Mouse (Mus musculus): ENCODE data around the gene Furin. TPM values are rescaled to one million over a fixed set of nuclear protein-coding genes. Genes with fewer than 3 reads are reported as not detected.

Gene Furin
- polyA plus RNA-seq, 1 experiment from 2014 or later, result 8.7 TPM

- Histone ChIP-seq H3K9ac (ENCODE audit: low read length) (no peak overlapping the region), H3K4me3 (replicated peaks; ENCODE audit: low read length) (no peak overlapping the region), H3K27ac (ENCODE audit: low read length) (no peak overlapping the region), H3K36me3 (ENCODE audit: control insufficient read depth, insufficient read depth, low read length) (peaks cover 18% of the 10 kb centered on the region), H3K4me1 (ENCODE audit: control insufficient read depth, insufficient read depth, low read length) (peaks cover 21% of the 10 kb centered on the region), H3K27me3 (ENCODE audit: control insufficient read depth, insufficient read depth, low read length) (no peaks in the 10 kb centered on the region), H3K9me3 (replicated peaks; ENCODE audit: control insufficient read depth, low read length) (no peaks in the 10 kb centered on the region), H3K4me2 (ENCODE audit: low read depth, low read length) (no peak overlapping the region)
- 95% methylated on average over 7 of the region's 7 CpGs for WGBS
- ATAC-seq (ENCODE audit: insufficient read depth, low FRiP score), result no peak
Measured at GRCm38 (mm10) chr7:80367232-80367631, 38.0 kb downstream of the Furin start.

- H3K4me3 ChIP-seq (replicated peaks; ENCODE audit: low read length), result no peak overlapping the region
- H3K27me3 ChIP-seq (ENCODE audit: control insufficient read depth, insufficient read depth, low read length), result no peaks in the 10 kb centered on the region
- 66% methylated on average over 2 of the region's 2 CpGs for WGBS
- no peaks in the 10 kb centered on the region for H3K9me3 ChIP-seq (replicated peaks; ENCODE audit: control insufficient read depth, low read length)
- peaks cover 20% of the 10 kb centered on the region for H3K36me3 ChIP-seq (ENCODE audit: control insufficient read depth, insufficient read depth, low read length)
- H3K27ac ChIP-seq (ENCODE audit: low read length), result no peak overlapping the region
- ATAC-seq (ENCODE audit: insufficient read depth, low FRiP score), result no peak
- peaks cover 21% of the 10 kb centered on the region for H3K4me1 ChIP-seq (ENCODE audit: control insufficient read depth, insufficient read depth, low read length)
- H3K4me2 ChIP-seq (ENCODE audit: low read depth, low read length), result no peak overlapping the region
- H3K9ac ChIP-seq (ENCODE audit: low read length), result no peak overlapping the region
Measured at GRCm38 (mm10) chr7:80365759-80366158, 39.5 kb downstream of the Furin start.

GRCm38 (mm10) chr7:80360435-80360834 is 44.8 kb downstream of the Furin start:
- WGBS, result 49% methylated on average over 3 of the region's 3 CpGs
- no peaks in the 10 kb centered on the region for H3K27me3 ChIP-seq (ENCODE audit: control insufficient read depth, insufficient read depth, low read length)
- H3K36me3 ChIP-seq (ENCODE audit: control insufficient read depth, insufficient read depth, low read length), result peaks cover 14% of the 10 kb centered on the region
- no peaks in the 10 kb centered on the region for H3K4me1 ChIP-seq (ENCODE audit: control insufficient read depth, insufficient read depth, low read length)
- no peak overlapping the region for H3K4me2 ChIP-seq (ENCODE audit: low read depth, low read length)
- no peaks in the 10 kb centered on the region for H3K9me3 ChIP-seq (replicated peaks; ENCODE audit: control insufficient read depth, low read length)
- ATAC-seq (ENCODE audit: insufficient read depth, low FRiP score), result no peak
- no peak overlapping the region for H3K9ac ChIP-seq (ENCODE audit: low read length)
- H3K4me3 ChIP-seq (replicated peaks; ENCODE audit: low read length), result no peak overlapping the region
- no peak overlapping the region for H3K27ac ChIP-seq (ENCODE audit: low read length)

GRCm38 (mm10) chr7:80358039-80358438 is 47.2 kb downstream of the Furin start:
- ATAC-seq (ENCODE audit: insufficient read depth, low FRiP score), result no peak

GRCm38 (mm10) chr7:80357156-80357555 is 48.1 kb downstream of the Furin start:
- no peak overlapping the region for H3K4me2 ChIP-seq (ENCODE audit: low read depth, low read length)
- no peaks in the 10 kb centered on the region for H3K27me3 ChIP-seq (ENCODE audit: control insufficient read depth, insufficient read depth, low read length)
- no peak overlapping the region for H3K9ac ChIP-seq (ENCODE audit: low read length)
- WGBS, result 69% methylated on average over 8 of the region's 8 CpGs
- H3K27ac ChIP-seq (ENCODE audit: low read length), result no peak overlapping the region
- peaks cover 8% of the 10 kb centered on the region for H3K36me3 ChIP-seq (ENCODE audit: control insufficient read depth, insufficient read depth, low read length)
- no peak for ATAC-seq (ENCODE audit: insufficient read depth, low FRiP score)
- no peak overlapping the region for H3K4me3 ChIP-seq (replicated peaks; ENCODE audit: low read length)
- H3K9me3 ChIP-seq (replicated peaks; ENCODE audit: control insufficient read depth, low read length), result no peaks in the 10 kb centered on the region
- no peaks in the 10 kb centered on the region for H3K4me1 ChIP-seq (ENCODE audit: control insufficient read depth, insufficient read depth, low read length)

More at GRCm38 (mm10) chr7:80358039-80358438, 47.2 kb downstream of the Furin start:
- no peak overlapping the region for H3K4me2 ChIP-seq (ENCODE audit: low read depth, low read length)
- no peak overlapping the region for H3K9ac ChIP-seq (ENCODE audit: low read length)
- H3K27ac ChIP-seq (ENCODE audit: low read length), result no peak overlapping the region
- WGBS, result 84% methylated on average over 4 of the region's 4 CpGs
- H3K9me3 ChIP-seq (replicated peaks; ENCODE audit: control insufficient read depth, low read length), result no peaks in the 10 kb centered on the region
- H3K27me3 ChIP-seq (ENCODE audit: control insufficient read depth, insufficient read depth, low read length), result no peaks in the 10 kb centered on the region
- H3K36me3 ChIP-seq (ENCODE audit: control insufficient read depth, insufficient read depth, low read length), result peaks cover 8% of the 10 kb centered on the region
- no peaks in the 10 kb centered on the region for H3K4me1 ChIP-seq (ENCODE audit: control insufficient read depth, insufficient read depth, low read length)
- H3K4me3 ChIP-seq (replicated peaks; ENCODE audit: low read length), result no peak overlapping the region

GRCm38 (mm10) chr7:80356351-80356750 is 48.9 kb downstream of the Furin start:
- no peak for ATAC-seq (ENCODE audit: insufficient read depth, low FRiP score)
- Histone ChIP-seq H3K4me1 (ENCODE audit: control insufficient read depth, insufficient read depth, low read length) (no peaks in the 10 kb centered on the region), H3K9me3 (replicated peaks; ENCODE audit: control insufficient read depth, low read length) (no peaks in the 10 kb centered on the region), H3K4me3 (replicated peaks; ENCODE audit: low read length) (no peak overlapping the region), H3K4me2 (ENCODE audit: low read depth, low read length) (no peak overlapping the region), H3K9ac (ENCODE audit: low read length) (no peak overlapping the region), H3K27ac (ENCODE audit: low read length) (no peak overlapping the region), H3K27me3 (ENCODE audit: control insufficient read depth, insufficient read depth, low read length) (no peaks in the 10 kb centered on the region), H3K36me3 (ENCODE audit: control insufficient read depth, insufficient read depth, low read length) (peaks cover 8% of the 10 kb centered on the region)
- 89% methylated on average over 13 of the region's 13 CpGs for WGBS

GRCm38 (mm10) chr7:80352920-80353319 is 52.3 kb downstream of the Furin start:
- no peaks in the 10 kb centered on the region for H3K27me3 ChIP-seq (ENCODE audit: control insufficient read depth, insufficient read depth, low read length)
- H3K9ac ChIP-seq (ENCODE audit: low read length), result no peak overlapping the region; the same call in 1 of the 2 replicates
- no peak overlapping the region for H3K4me3 ChIP-seq (replicated peaks; ENCODE audit: low read length)
- no peaks in the 10 kb centered on the region for H3K9me3 ChIP-seq (replicated peaks; ENCODE audit: control insufficient read depth, low read length)
- H3K4me2 ChIP-seq (ENCODE audit: low read depth, low read length), result no peak overlapping the region
- H3K27ac ChIP-seq (ENCODE audit: low read length), result no peak overlapping the region
- H3K36me3 ChIP-seq (ENCODE audit: control insufficient read depth, insufficient read depth, low read length), result no peaks in the 10 kb centered on the region; the same call in 1 of the 2 replicates
- ATAC-seq (ENCODE audit: insufficient read depth, low FRiP score), result no peak
- H3K4me1 ChIP-seq (ENCODE audit: control insufficient read depth, insufficient read depth, low read length), result no peaks in the 10 kb centered on the region
- WGBS, result 90% methylated on average over 8 of the region's 8 CpGs

- H3K4me1 ChIP-seq (ENCODE audit: control insufficient read depth, insufficient read depth, low read length), result peaks cover 6% of the 10 kb centered on the region; the same call in 1 of the 2 replicates
- no peak for ATAC-seq (ENCODE audit: insufficient read depth, low FRiP score)
- H3K27me3 ChIP-seq (ENCODE audit: control insufficient read depth, insufficient read depth, low read length), result no peaks in the 10 kb centered on the region
- no peaks in the 10 kb centered on the region for H3K9me3 ChIP-seq (replicated peaks; ENCODE audit: control insufficient read depth, low read length)
- no peak overlapping the region for H3K27ac ChIP-seq (ENCODE audit: low read length)
- H3K4me2 ChIP-seq (ENCODE audit: low read depth, low read length), result no peak overlapping the region
- no peak overlapping the region for H3K4me3 ChIP-seq (replicated peaks; ENCODE audit: low read length)
- WGBS, result 65% methylated on average over 2 of the region's 2 CpGs
- no peak overlapping the region for H3K9ac ChIP-seq (ENCODE audit: low read length)
- no peaks in the 10 kb centered on the region for H3K36me3 ChIP-seq (ENCODE audit: control insufficient read depth, insufficient read depth, low read length)
Measured at GRCm38 (mm10) chr7:80350808-80351207, 54.4 kb downstream of the Furin start.

GRCm38 (mm10) chr7:80347670-80348586 is 57.3 kb downstream of the Furin start:
- Histone ChIP-seq H3K27me3 (ENCODE audit: control insufficient read depth, insufficient read depth, low read length) (no peaks in the 10 kb centered on the region), H3K4me2 (ENCODE audit: low read depth, low read length) (no peak overlapping the region), H3K4me1 (ENCODE audit: control insufficient read depth, insufficient read depth, low read length) (peaks cover 13% of the 10 kb centered on the region), H3K9me3 (replicated peaks; ENCODE audit: control insufficient read depth, low read length) (no peaks in the 10 kb centered on the region), H3K4me3 (replicated peaks; ENCODE audit: low read length) (no peak overlapping the region), H3K36me3 (ENCODE audit: control insufficient read depth, insufficient read depth, low read length) (no peaks in the 10 kb centered on the region), H3K9ac (ENCODE audit: low read length) (no peak overlapping the region), H3K27ac (ENCODE audit: low read length) (peak overlapping the region; percentile 80)
- 54% methylated on average over 13 of the region's 13 CpGs for WGBS
- peak; percentile 46; the same call in 1 of the 2 replicates for ATAC-seq (ENCODE audit: insufficient read depth, low FRiP score)

Data from stomach, embryonic 16.5 days (tissue).